Comparison of ENCODE assay signal across 8 mouse cellular contexts in the genomic region with DNA sequence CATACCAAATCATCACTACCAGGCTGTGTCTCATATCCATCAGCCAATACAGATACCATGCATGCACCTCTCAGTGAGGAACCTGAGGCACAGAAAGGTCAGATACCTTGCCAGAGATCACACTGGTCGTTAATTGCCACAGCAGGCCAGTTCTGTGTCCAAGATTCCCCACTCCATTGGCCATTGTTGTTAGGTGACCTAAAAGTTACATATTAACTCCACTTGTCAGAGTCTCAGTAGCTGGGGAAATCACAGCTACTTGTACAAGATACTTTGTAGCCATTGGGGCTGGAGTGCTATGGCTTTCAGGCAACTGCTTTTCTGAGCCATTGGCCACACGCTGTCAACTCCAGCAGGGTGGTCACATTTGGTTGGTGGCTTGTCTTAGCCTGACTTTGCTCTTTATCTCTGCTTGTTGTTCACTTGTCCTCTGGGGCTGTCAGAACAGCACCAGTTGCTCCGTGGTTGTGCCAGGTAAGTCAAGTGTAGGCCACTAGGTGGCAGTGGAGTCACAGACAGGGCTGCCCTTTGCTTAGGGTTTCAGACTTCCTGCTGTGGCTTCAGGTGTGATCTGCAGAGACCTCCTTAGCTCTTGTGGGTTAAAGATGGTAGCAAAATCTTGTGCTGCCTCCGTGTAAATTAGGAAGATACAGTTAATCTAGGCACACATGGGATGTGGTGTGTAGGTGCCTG.
DNase-seq lines count a peak whose midpoint lies in the region; ATAC-seq and TF ChIP-seq lines count a peak whose summit lies in the region.

No protein-coding gene starts in this region.

- H3K27me3 ChIP-seq in embryonic facial prominence, embryonic 11.5 days (ENCODE audit: control insufficient read depth, insufficient read depth, low read length), result no peaks in the 10 kb centered on the region
- no peaks in the 10 kb centered on the region for H3K27me3 ChIP-seq in heart, postnatal 0 days (ENCODE audit: control insufficient read depth, insufficient read depth, low read length)
- no peaks in the 10 kb centered on the region for H3K27me3 ChIP-seq in lung, embryonic 14.5 days (ENCODE audit: insufficient read depth, low read length)

- H3K36me3 ChIP-seq in embryonic facial prominence, embryonic 11.5 days (replicated peaks; ENCODE audit: control insufficient read depth, insufficient read depth, low read depth, low read length), result no peaks in the 10 kb centered on the region
- H3K36me3 ChIP-seq in heart, postnatal 0 days (replicated peaks; ENCODE audit: control insufficient read depth, insufficient read depth, low read length), result 0 out of 2 replicates have a peak, but pooled peaks cover 6% of the 10 kb centered on the region
- H3K36me3 ChIP-seq in lung, embryonic 14.5 days (ENCODE audit: insufficient read depth), result 0 out of 2 replicates have a peak, but pooled peaks cover 3% of the 10 kb centered on the region

- H3K9me3 ChIP-seq in embryonic facial prominence, embryonic 11.5 days (replicated peaks; ENCODE audit: control insufficient read depth, low read length), result no peaks in the 10 kb centered on the region
- no peaks in the 10 kb centered on the region for H3K9me3 ChIP-seq in heart, postnatal 0 days (replicated peaks; ENCODE audit: control insufficient read depth, low read length)
- H3K9me3 ChIP-seq in lung, embryonic 14.5 days (ENCODE audit: low read depth, low read length), result no peaks in the 10 kb centered on the region

- TF ChIP-seq CTCF in heart, postnatal 0 days (IDR thresholded peaks at IDR 0.05; ENCODE audit: low read depth), result peak; percentile 95
- TF ChIP-seq CTCF in lung, embryonic 14.5 days (IDR thresholded peaks at IDR 0.05; ENCODE audit: low read depth), result peak; percentile 97

- DNase-seq in ES-CJ7 (ENCODE audit: low read depth, low spot score), result peak; percentile 91
- DNase-seq in adrenal gland, postnatal 36 days, result peak; percentile 71 to 78
- DNase-seq in embryonic facial prominence, embryonic 11.5 days (ENCODE audit: low spot score), result peak; percentile 81
- peak; percentile 64 for DNase-seq in heart, postnatal 0 days (ENCODE audit: low spot score)
- peak; percentile 83 to 87 for DNase-seq in kidney, postnatal 25 days
- DNase-seq in lung, embryonic 14.5 days, result peak; percentile 89
- peak; percentile 62 for DNase-seq in ovary, postnatal 36 days (ENCODE audit: low spot score)
- peak; percentile 53 to 82 for DNase-seq in thymus, postnatal 10 days (ENCODE audit: low spot score in 2 of 2)

- no peak overlapping the region for H3K4me3 ChIP-seq in embryonic facial prominence, embryonic 11.5 days (ENCODE audit: low read depth, low read length)
- H3K4me3 ChIP-seq in heart, postnatal 0 days (ENCODE audit: low read depth, low read length), result no peak overlapping the region
- no peak overlapping the region for H3K4me3 ChIP-seq in lung, embryonic 14.5 days (ENCODE audit: low read depth, low read length)

- no peak overlapping the region for H3K4me2 ChIP-seq in embryonic facial prominence, embryonic 11.5 days (ENCODE audit: low read depth, low read length)
- no peak overlapping the region for H3K4me2 ChIP-seq in heart, postnatal 0 days (ENCODE audit: low read depth, low read length)
- H3K4me2 ChIP-seq in lung, embryonic 14.5 days, result peak overlapping the region; percentile 32; the same call in 1 of the 2 replicates

- H3K4me1 ChIP-seq in embryonic facial prominence, embryonic 11.5 days (ENCODE audit: control insufficient read depth, insufficient read depth, low read length), result no peaks in the 10 kb centered on the region
- H3K4me1 ChIP-seq in heart, postnatal 0 days (ENCODE audit: control insufficient read depth, insufficient read depth), result peaks cover 11% of the 10 kb centered on the region
- H3K4me1 ChIP-seq in lung, embryonic 14.5 days (ENCODE audit: insufficient read depth), result no peaks in the 10 kb centered on the region

- H3K9ac ChIP-seq in embryonic facial prominence, embryonic 11.5 days (replicated peaks; ENCODE audit: low read length), result no peak overlapping the region
- no peak overlapping the region for H3K9ac ChIP-seq in heart, postnatal 0 days (replicated peaks; ENCODE audit: low read depth, low read length)
- no peak overlapping the region for H3K9ac ChIP-seq in lung, embryonic 14.5 days

- H3K27ac ChIP-seq in embryonic facial prominence, embryonic 11.5 days (replicated peaks; ENCODE audit: low read depth, low read length), result no peak overlapping the region
- no peak overlapping the region for H3K27ac ChIP-seq in heart, postnatal 0 days (ENCODE audit: low read depth)
- no peak overlapping the region for H3K27ac ChIP-seq in lung, embryonic 14.5 days (ENCODE audit: low read depth)

- ATAC-seq in embryonic facial prominence, embryonic 11.5 days (replicated peaks; ENCODE audit: insufficient number of reproducible peaks, low FRiP score, low TSS enrichment, low read depth), result 0 out of 2 replicates have a peak, but pooled peaks have one; percentile 19
- ATAC-seq in heart, postnatal 0 days (ENCODE audit: insufficient read depth, low read depth), result peak; percentile 67
- peak; percentile 68; the same call in 1 of the 2 replicates for ATAC-seq in lung, embryonic 14.5 days (ENCODE audit: insufficient read depth)

- WGBS in embryonic facial prominence, embryonic 11.5 days, result 25% methylated on average over 4 of the region's 4 CpGs
- 27% methylated on average over 4 of the region's 4 CpGs for WGBS in heart, postnatal 0 days
- WGBS in lung, embryonic 14.5 days, result 15% methylated on average over 4 of the region's 4 CpGs

- no peak for TF ChIP-seq EP300 in heart, postnatal 0 days (IDR thresholded peaks at IDR 0.05; ENCODE audit: low read depth)
